Mouse (Mus musculus) lung, postnatal 0 days (tissue): Measurements from ENCODE around the gene Exoc3l2. TPM values are rescaled to one million over a fixed set of nuclear protein-coding genes. Genes with fewer than 3 reads are reported as not detected.

Source experiments
- ATAC-seq: fragments of 200-750 bp; cut with Nextera tagmentation; 2 replicates; pipeline ENCODE4 v1.8.0; 2017; ENCODE audit warnings: moderate library complexity
- DNase-seq: peaks from one replicate; pipeline ENCODE4 v3.0.0-alpha.2; 2016; ENCODE audit warnings: low spot score
- H3K27ac ChIP-seq: fragments of 300-500 bp; sonication (generic); 2 replicates; pipeline ENCODE4 v1.5.1; 2014; ENCODE audit warnings: antibody characterized with exemption, mild to moderate bottlenecking, low read length, mixed read lengths
- H3K27me3 ChIP-seq: fragments of 300-500 bp; sonication (generic); replicated peaks from 2 replicates; pipeline ENCODE4 v1.6.1; 2014; ENCODE audit warnings: low read length, mixed read lengths; ENCODE audit not compliant: insufficient read depth
- H3K36me3 ChIP-seq: fragments of 300-500 bp; sonication (generic); 2 replicates; pipeline ENCODE4 v1.6.1; 2014; ENCODE audit warnings: low read length, mixed read lengths; ENCODE audit not compliant: insufficient read depth
- H3K4me1 ChIP-seq: fragments of 300-500 bp; sonication (generic); 2 replicates; pipeline ENCODE4 v1.6.1; 2014; ENCODE audit warnings: antibody characterized with exemption, low read depth, low read length, mixed read lengths; ENCODE audit not compliant: insufficient read depth
- H3K4me2 ChIP-seq: fragments of 300-500 bp; sonication (generic); replicated peaks from 2 replicates; pipeline ENCODE4 v1.6.1; 2014; ENCODE audit warnings: low read depth, mild to moderate bottlenecking, low read length, moderate library complexity, mixed read lengths
- H3K4me3 ChIP-seq: fragments of 300-500 bp; sonication (generic); 2 replicates; pipeline ENCODE4 v1.5.1; 2014; ENCODE audit warnings: low read depth, low read length
- H3K9ac ChIP-seq: fragments of 300-500 bp; sonication (generic); replicated peaks from 2 replicates; pipeline ENCODE4 v1.6.1; 2014; ENCODE audit warnings: low read depth, mild to moderate bottlenecking
- H3K9me3 ChIP-seq: fragments of 300-500 bp; sonication (generic); 2 replicates; pipeline ENCODE4 v1.6.1; 2016; ENCODE audit warnings: low read length, mixed read lengths
- CTCF ChIP-seq: IDR thresholded peaks from 2 replicates; pipeline ENCODE4 v1.5.1; 2016; ENCODE audit warnings: antibody characterized with exemption, mild to moderate bottlenecking
- EP300 ChIP-seq: IDR thresholded peaks from 2 replicates; pipeline ENCODE4 v1.6.1; 2016; ENCODE audit warnings: antibody characterized with exemption, mild to moderate bottlenecking, control low read depth
- WGBS: fragments of 180-500 bp; shearing (Covaris S2); extraction: QIAGEN DNeasy Blood & Tissue Kit; methylation state at CpG from one replicate; pipeline ENCODE4 v1.1.7; 2014; 5-methylcytosine and 5-hydroxymethylcytosine counted together
- polyA plus RNA-seq: library from polyadenylated mRNA; unstranded; fragments of >200 nt; fragmentation: Nextera tagmentation; extraction: Ambion mirVana; gene quantifications from 2 replicates; pipeline ENCODE4 v1.2.1, GENCODE M21; 2015

The Exoc3l2 gene
- polyA plus RNA-seq, 1 experiment from 2014 or later: 1.1 TPM

DNA sequence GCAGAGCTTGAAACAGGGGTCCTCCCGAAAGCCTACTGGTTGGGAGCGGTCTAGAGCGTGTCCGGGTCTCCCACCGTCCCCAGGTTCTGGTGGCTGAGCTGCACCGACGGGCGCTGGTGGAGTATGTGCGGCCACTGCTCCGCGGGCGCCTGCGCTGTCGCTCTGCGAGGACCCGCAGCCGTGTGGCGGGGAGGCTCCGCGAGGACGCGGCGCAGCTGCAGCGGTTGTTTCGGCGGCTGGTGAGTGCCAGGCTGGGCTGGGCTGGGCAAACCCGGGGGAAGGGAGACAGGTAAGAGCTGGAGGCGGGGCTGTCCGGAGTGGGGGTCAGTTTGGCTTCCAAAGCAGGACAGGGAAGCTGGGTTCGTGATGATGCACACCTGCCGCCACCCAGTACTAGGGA, 26.4 kb downstream of the Exoc3l2 start:
- no peak for ATAC-seq
- peaks cover 15% of the 10 kb centered on the region; the same call in 1 of the 2 replicates for H3K27me3 ChIP-seq
- H3K9ac ChIP-seq: no peak overlapping the region
- WGBS: 23% methylated on average over 28 of the region's 31 CpGs
- H3K36me3 ChIP-seq: no peaks in the 10 kb centered on the region
- H3K4me2 ChIP-seq: peak overlapping the region; percentile 11; the same call in 1 of the 2 replicates
- no peak overlapping the region for H3K27ac ChIP-seq
- DNase-seq: no peak
- no peak overlapping the region for H3K4me3 ChIP-seq
- no peak for TF ChIP-seq EP300
- TF ChIP-seq CTCF: no peak
- H3K4me1 ChIP-seq: no peaks in the 10 kb centered on the region
- H3K9me3 ChIP-seq: no peaks in the 10 kb centered on the region

DNA sequence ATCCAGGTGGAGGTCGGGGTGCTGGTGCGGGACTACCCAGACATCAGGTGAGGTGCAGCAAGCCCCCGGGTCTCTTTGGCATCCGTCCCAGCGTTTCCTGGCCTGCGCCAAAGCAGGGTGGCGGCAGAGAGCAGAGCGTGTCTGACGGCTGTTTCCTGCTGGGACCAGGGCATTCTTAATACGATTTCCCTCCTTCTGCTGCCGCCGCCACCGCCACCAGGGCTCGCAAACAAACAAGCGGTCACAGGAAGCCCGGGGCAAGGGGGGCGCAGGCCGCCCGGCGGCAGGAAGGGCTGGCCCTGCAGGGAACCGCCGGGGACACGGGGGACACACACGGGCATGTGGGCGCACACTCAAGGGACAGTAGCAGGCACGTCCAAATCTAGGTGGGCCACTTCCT, 28.6 kb downstream of the Exoc3l2 start:
- 1% methylated on average over 24 of the region's 26 CpGs for WGBS
- Histone ChIP-seq H3K4me3 (no peak overlapping the region), H3K9ac (no peak overlapping the region), H3K4me1 (no peaks in the 10 kb centered on the region), H3K9me3 (no peaks in the 10 kb centered on the region), H3K27me3 (peaks cover 15% of the 10 kb centered on the region; the same call in 1 of the 2 replicates), H3K27ac (0 out of 2 replicates have a peak overlapping the region, but pooled peaks have one; percentile 43), H3K36me3 (no peaks in the 10 kb centered on the region), H3K4me2 (peak overlapping the region; percentile 45)
- ATAC-seq: peak; percentile 83
- DNase-seq: peak; percentile 72
- TF ChIP-seq CTCF (peak; percentile 66), EP300 (peak; percentile 20; the same call in 1 of the 2 replicates)

DNA sequence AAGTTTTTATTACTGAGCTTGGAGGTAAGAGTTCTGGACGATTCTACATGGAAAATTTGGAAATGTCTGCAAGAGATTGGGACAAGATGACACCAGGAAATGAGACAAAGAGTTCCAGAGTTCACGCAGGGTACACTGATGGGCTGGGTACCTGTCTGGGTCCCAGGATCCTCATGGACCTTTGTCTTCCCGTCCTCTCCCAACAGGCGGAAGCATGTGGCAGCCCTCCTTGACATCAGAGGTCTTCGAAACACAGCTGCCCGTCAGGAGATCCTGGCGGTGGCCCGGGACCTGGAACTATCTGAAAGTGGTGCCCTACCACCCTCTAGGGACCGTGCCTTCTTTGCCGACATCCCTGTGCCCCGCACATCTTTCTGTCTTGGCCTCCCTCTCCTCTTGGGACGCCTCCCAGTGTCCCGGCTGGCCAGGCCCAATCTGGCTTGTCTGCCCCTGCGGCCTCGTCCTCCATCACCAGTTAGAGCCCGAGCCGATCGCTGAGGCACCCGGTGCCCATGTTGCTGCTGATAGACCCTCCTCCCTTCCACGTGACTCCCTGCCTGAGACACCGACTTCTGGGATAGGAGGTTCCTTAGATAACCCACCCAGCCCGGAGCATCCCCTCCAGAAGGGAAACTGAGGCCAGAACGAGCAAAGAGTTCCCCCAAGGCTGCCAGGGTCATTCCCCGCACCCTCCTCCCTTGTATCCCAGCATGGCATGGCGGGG, 31.8 kb downstream of the Exoc3l2 start:
- no peak overlapping the region for H3K27ac ChIP-seq

DNA sequence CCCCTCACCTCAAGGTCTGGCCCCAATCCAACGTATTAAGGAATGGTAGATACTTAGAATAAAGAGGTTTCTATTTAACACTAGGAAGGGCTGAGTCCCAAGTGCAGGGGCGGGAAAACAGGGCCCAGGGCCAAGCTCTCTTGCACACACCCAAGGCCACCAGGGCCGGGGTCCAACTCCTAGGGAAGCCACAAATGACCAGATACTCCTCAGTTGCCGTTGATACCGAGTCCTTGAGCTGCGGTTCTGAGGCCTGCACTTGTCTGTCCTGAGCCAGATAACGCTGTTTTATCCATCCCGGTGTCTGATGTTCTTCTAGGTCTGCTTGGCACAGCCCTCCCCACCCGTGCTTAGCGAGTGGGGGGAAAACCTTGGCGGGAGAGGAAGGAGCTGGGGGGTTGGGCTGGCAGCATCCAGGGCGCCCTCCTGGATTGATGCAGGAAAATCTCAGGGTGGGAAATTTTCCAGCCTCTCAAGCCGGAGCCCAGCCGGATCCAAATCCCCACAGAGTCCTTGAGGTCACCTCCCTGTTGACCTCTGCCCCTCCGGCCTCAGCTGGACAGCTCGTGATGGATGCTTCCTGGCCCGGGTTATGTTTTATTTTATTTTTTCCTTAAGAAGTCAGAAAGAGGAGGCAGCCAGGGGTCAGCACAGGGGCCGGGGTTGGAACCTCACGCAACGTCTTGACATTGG, 32.5 kb downstream of the Exoc3l2 start:
- ATAC-seq: peak; percentile 30; the same call in 1 of the 2 replicates
- Histone ChIP-seq H3K4me2 (no peak overlapping the region), H3K9ac (no peak overlapping the region), H3K4me3 (no peak overlapping the region), H3K36me3 (no peaks in the 10 kb centered on the region), H3K9me3 (no peaks in the 10 kb centered on the region), H3K27ac (no peak overlapping the region), H3K27me3 (no peaks in the 10 kb centered on the region), H3K4me1 (no peaks in the 10 kb centered on the region)
- no peak for TF ChIP-seq EP300
- no peak for TF ChIP-seq CTCF
- peak; percentile 64 for DNase-seq
- WGBS: 23% methylated on average over 20 of the region's 20 CpGs

More for the DNA sequence above, 31.8 kb downstream of the Exoc3l2 start:
- WGBS: 73% methylated on average over 25 of the region's 25 CpGs
- H3K4me2 ChIP-seq: no peak overlapping the region
- H3K4me3 ChIP-seq: no peak overlapping the region
- H3K36me3 ChIP-seq: no peaks in the 10 kb centered on the region
- DNase-seq (no peak), ATAC-seq (no peak)
- H3K27me3 ChIP-seq: peaks cover 2% of the 10 kb centered on the region; the same call in 1 of the 2 replicates
- H3K4me1 ChIP-seq: no peaks in the 10 kb centered on the region
- no peak overlapping the region for H3K9ac ChIP-seq
- H3K9me3 ChIP-seq: no peaks in the 10 kb centered on the region
- no peak for TF ChIP-seq EP300
- TF ChIP-seq CTCF: no peak

DNA sequence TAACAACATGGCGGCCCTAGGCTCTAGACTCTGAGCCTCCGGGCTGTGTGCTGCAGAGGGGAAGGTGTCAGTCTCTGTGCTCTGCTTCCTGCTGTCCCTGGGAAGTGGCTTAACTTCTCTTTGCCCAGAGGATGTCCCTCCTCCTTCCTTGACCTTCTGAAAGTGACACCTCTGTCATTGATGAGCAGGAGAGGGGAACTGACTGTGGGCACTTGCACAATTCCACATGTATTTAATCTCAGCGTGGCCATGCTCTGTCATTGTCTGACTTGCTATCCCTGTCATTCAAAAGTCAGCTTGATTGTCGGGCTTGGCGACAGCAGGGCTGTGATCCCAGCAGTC, 33.1 kb downstream of the Exoc3l2 start:
- 53% methylated on average over 5 of the region's 5 CpGs for WGBS
- Histone ChIP-seq H3K27ac (no peak overlapping the region), H3K27me3 (no peaks in the 10 kb centered on the region), H3K36me3 (no peaks in the 10 kb centered on the region), H3K4me1 (no peaks in the 10 kb centered on the region), H3K4me3 (no peak overlapping the region), H3K9ac (no peak overlapping the region), H3K4me2 (no peak overlapping the region), H3K9me3 (no peaks in the 10 kb centered on the region)
- no peak for TF ChIP-seq EP300
- ATAC-seq (peak; percentile 30; the same call in 1 of the 2 replicates), DNase-seq (peak; percentile 33)

DNA sequence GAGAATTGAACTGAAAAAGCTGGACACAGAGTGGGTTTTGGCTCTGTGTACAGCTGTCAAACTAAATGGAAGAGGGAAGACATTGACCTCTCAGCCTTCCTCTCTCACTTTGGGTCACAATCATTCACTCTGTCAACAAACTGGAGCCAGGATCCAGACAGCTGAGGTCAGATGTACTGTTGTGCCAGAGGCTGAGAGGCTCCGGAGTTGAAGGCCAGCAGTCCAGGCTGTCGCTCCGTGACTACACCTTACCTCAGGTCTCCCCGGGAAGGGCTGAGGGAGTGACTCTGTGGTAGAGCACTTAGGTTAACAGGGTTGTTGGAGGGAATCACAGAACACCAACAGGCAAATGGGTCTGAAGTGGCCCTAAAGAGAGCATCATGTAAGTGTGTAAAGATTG, 35.2 kb downstream of the Exoc3l2 start:
- Histone ChIP-seq H3K36me3 (no peaks in the 10 kb centered on the region), H3K4me2 (no peak overlapping the region), H3K4me1 (no peaks in the 10 kb centered on the region), H3K9ac (no peak overlapping the region), H3K4me3 (no peak overlapping the region), H3K9me3 (no peaks in the 10 kb centered on the region), H3K27ac (no peak overlapping the region), H3K27me3 (no peaks in the 10 kb centered on the region)
- TF ChIP-seq CTCF: no peak
- no peak for TF ChIP-seq EP300
- DNase-seq (no peak), ATAC-seq (no peak)
- WGBS: 45% methylated on average over 4 of the region's 4 CpGs
